Mouse (Mus musculus) ES-Bruce4 (cell line): Measurements from ENCODE around the gene Gm10837. TPM values are rescaled to one million over a fixed set of nuclear protein-coding genes. Genes with fewer than 3 reads are reported as not detected.
A peak's percentile ranks its signal among the peaks of the same experiment; 100 is the strongest.
"Not testable (repeated sequence)": the region's sequence is repeated elsewhere in the genome, so short reads cannot be mapped to it uniquely, and the experiment has no call there.

Experiments
- H3K27ac ChIP-seq: 2 replicates; pipeline ENCODE4 v1.5.1; 2012; ENCODE audit warnings: low read length, inconsistent platforms; ENCODE audit not compliant: insufficient read depth
- H3K27me3 ChIP-seq: 2 replicates; pipeline ENCODE4 v1.6.1; 2012; ENCODE audit warnings: mild to moderate bottlenecking, low read length, inconsistent platforms; ENCODE audit not compliant: control insufficient read depth, poor library complexity, insufficient read depth, severe bottlenecking
- H3K36me3 ChIP-seq: 2 replicates; pipeline ENCODE4 v1.6.1; 2012; ENCODE audit warnings: inconsistent platforms, mild to moderate bottlenecking, low read length, moderate library complexity; ENCODE audit not compliant: control insufficient read depth, poor library complexity, insufficient read depth, severe bottlenecking
- H3K4me1 ChIP-seq: one replicate; pipeline ENCODE4 v1.8.1; 2011; ENCODE audit warnings: low read length; ENCODE audit not compliant: control insufficient read depth, insufficient read depth
- H3K4me3 ChIP-seq: 2 replicates; pipeline ENCODE4 v1.5.1; 2011; ENCODE audit warnings: low read depth, mild to moderate bottlenecking, low read length
- H3K9ac ChIP-seq: 2 replicates; pipeline ENCODE4 v1.6.1; 2012; ENCODE audit warnings: low read depth, mild to moderate bottlenecking, inconsistent platforms; ENCODE audit not compliant: poor library complexity, severe bottlenecking
- H3K9me3 ChIP-seq: replicated peaks from 2 replicates; pipeline ENCODE4 v1.6.1; 2012; ENCODE audit warnings: mild to moderate bottlenecking, low read length, inconsistent platforms; ENCODE audit not compliant: control insufficient read depth, poor library complexity, insufficient read depth, severe bottlenecking
- CTCF ChIP-seq: IDR thresholded peaks from one replicate; pipeline ENCODE4 v1.8.1; 2011; ENCODE audit warnings: low read depth, low read length
- EP300 ChIP-seq: IDR thresholded peaks from 2 replicates; pipeline ENCODE4 v1.6.1; 2011; ENCODE audit warnings: low read depth, low read length; ENCODE audit not compliant: insufficient read depth
- POLR2A ChIP-seq: IDR thresholded peaks from one replicate; pipeline ENCODE4 v1.8.1; 2011; ENCODE audit warnings: low read length; ENCODE audit not compliant: insufficient read depth
- polyA plus RNA-seq: library from polyadenylated mRNA; stranded (reverse); fragments of >200 nt; gene quantifications from 2 replicates; pipeline ENCODE4 v1.2.4, GENCODE M21; 2011; ENCODE audit warnings: low read depth; ENCODE audit not compliant: missing spikeins, insufficient read depth, insufficient read length

Gm10837 gene
- polyA plus RNA-seq, 1 experiment = not detected

DNA sequence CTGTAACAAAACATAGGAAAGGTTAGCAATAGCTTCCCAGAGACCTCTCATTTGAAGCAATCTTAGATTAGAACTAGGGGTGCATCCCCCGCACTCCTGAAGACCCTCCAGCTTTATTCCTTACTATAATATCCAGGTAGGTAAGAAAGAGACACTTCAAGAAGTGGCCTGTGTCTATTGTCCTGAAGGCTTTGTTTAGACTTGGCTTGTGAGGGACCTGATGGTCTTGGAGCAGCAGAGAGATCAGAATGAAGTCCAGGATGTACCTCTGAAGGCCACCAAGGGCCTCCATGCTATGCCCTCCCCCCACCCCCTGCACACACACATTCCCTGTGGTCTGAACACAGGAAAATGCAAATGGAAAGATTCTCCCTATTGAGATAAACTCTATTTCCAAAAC is 30.6 kb upstream of the Gm10837 start:
- Histone ChIP-seq H3K36me3 (no peaks in the 10 kb centered on the region), H3K9me3 (no peaks in the 10 kb centered on the region), H3K27ac (no peak overlapping the region), H3K4me1 (peaks cover 2% of the 10 kb centered on the region), H3K9ac (no peak overlapping the region), H3K4me3 (no peak overlapping the region), H3K27me3 (peaks cover 5% of the 10 kb centered on the region)
- TF ChIP-seq EP300 = no peak
- no peak for TF ChIP-seq CTCF
- no peak for TF ChIP-seq POLR2A

DNA sequence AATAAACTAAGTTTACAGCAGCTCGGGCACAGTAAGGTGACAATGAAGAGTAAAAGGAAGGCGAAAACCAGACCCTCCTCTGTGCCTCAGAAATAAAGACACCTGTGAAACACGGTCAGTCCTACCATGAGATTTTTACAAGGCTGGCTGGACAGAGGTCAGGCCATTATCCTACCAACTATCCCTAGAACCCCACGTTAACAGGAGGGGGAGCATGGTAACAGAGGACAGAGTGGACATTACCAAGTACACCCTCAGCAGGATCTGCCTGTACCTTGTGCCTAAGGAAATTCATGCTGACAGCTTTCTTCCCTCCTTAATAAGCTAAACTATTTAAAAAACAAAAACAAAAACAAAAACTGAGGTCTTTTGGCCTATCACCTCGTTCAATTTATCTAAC is 30.2 kb upstream of the Gm10837 start:
- Histone ChIP-seq H3K27me3 (peaks cover 5% of the 10 kb centered on the region), H3K4me3 (no peak overlapping the region), H3K4me1 (peaks cover 2% of the 10 kb centered on the region), H3K27ac (no peak overlapping the region), H3K36me3 (no peaks in the 10 kb centered on the region), H3K9me3 (no peaks in the 10 kb centered on the region), H3K9ac (no peak overlapping the region)
- no peak for TF ChIP-seq POLR2A
- no peak for TF ChIP-seq EP300
- no peak for TF ChIP-seq CTCF

DNA sequence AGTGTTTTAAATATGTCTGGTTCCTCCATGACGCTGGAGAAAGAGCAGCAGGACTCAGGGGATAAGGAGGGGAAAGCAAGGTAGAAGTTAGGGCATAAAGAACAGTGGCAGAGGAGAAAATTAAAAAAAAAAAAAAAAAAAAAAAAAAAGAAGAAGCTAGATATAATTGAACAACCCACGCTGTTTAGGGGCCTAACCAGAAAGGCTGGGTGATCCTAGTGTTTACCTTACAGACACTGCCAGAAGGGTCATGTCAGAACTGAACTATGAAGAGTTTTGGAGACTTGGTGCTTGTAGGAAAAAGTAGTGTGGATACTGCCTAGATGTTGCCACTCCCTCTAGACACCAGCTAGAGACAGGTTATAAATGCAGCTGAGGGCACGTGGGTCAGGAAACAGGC is 28.9 kb upstream of the Gm10837 start:
- H3K9me3 ChIP-seq = no peaks in the 10 kb centered on the region
- H3K27me3 ChIP-seq = peaks cover 5% of the 10 kb centered on the region
- no peak overlapping the region for H3K27ac ChIP-seq
- H3K4me1 ChIP-seq = peaks cover 2% of the 10 kb centered on the region
- TF ChIP-seq POLR2A = no peak
- no peak for TF ChIP-seq EP300
- no peak for TF ChIP-seq CTCF
- H3K36me3 ChIP-seq = no peaks in the 10 kb centered on the region
- H3K9ac ChIP-seq = no peak overlapping the region
- H3K4me3 ChIP-seq = no peak overlapping the region

DNA sequence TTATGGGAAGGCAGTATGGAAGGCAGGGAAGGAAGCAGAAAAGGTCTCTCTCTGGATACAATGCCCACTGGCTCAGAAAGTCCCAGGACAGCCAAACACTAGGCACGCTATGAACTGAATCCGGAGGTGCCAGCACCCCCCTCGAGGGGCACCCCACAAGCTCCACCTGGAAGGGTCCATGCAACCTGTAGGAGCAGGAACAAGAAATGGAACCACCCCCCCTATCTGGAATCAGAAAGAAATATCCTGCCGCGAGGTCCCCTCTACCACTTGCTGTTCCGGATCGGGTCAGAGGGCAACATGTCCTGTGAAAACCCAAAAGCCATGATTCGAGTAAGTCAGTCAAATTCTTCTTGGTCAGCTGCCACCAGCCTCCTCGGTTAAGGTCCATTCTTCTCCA is 28.4 kb upstream of the Gm10837 start:
- TF ChIP-seq EP300 = no peak
- no peak for TF ChIP-seq CTCF
- TF ChIP-seq POLR2A = no peak
- H3K4me3 ChIP-seq = peak overlapping the region; percentile 4; the same call in 1 of the 2 replicates
- H3K9me3 ChIP-seq = no peaks in the 10 kb centered on the region
- no peaks in the 10 kb centered on the region for H3K36me3 ChIP-seq
- H3K4me1 ChIP-seq = peaks cover 2% of the 10 kb centered on the region
- H3K9ac ChIP-seq = no peak overlapping the region
- peaks cover 5% of the 10 kb centered on the region for H3K27me3 ChIP-seq
- H3K27ac ChIP-seq = no peak overlapping the region

DNA sequence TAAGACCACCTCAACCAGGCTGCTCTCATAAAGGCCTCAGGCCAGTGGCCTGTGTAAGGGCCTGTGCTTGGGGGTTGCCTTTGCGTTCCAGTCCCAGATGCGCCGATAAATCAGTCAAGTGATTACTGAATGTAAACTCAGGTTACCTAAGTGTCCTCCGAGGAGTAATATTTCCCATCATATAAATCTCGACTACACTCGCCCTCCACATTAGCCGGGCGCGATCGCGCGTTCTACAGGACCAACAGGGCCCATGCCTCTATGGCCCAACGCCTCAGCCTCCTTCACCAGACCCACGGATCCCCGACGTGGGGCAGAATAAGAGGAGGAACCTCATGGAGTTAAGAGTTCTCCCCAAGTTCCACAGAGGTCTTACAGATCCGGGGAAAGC is 27.7 kb upstream of the Gm10837 start:
- H3K4me3 ChIP-seq = peak overlapping the region; percentile 85
- no peaks in the 10 kb centered on the region for H3K36me3 ChIP-seq
- no peak overlapping the region for H3K27ac ChIP-seq
- H3K4me1 ChIP-seq = peaks cover 2% of the 10 kb centered on the region
- peaks cover 5% of the 10 kb centered on the region for H3K27me3 ChIP-seq
- peak overlapping the region; percentile 95 for H3K9ac ChIP-seq
- TF ChIP-seq POLR2A = no peak
- TF ChIP-seq CTCF = no peak
- no peak for TF ChIP-seq EP300
- no peaks in the 10 kb centered on the region for H3K9me3 ChIP-seq

DNA sequence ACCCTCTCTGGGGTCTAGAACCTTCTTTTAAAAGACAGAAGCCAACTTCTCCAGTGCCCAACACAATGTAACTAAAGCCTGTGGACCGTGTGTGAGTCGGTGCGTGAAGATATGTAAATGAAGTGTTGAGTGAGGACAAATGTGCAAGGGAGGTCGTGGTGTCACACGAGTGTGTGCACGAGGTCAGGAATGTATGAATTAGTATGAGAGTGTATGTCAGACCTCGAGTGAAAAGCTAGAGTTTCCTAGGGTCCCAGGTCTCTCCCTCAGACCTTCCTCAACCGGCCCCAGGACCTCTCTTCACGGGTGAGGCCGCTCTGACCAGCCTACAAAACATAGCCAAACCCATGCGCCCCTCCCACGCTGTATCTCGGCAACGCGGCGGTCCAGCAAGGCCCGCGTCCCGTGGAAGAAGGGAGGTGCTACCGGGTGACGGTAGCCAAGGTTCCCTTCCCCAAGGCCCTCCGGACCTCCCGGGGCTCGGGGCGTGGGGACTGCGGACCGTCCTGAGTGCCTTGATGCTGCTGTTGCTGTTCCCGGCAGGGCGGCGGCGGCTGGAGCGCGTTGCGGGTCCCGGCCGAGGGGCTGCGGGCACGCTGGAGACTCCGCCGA is 27.2 kb upstream of the Gm10837 start:
- TF ChIP-seq POLR2A (no peak), EP300 (no peak), CTCF (no peak)
- Histone ChIP-seq H3K27ac (no peak overlapping the region), H3K9me3 (no peaks in the 10 kb centered on the region), H3K36me3 (no peaks in the 10 kb centered on the region), H3K4me1 (peaks cover 2% of the 10 kb centered on the region), H3K9ac (peak overlapping the region; percentile 95), H3K4me3 (peak overlapping the region; percentile 85), H3K27me3 (peaks cover 5% of the 10 kb centered on the region)

DNA sequence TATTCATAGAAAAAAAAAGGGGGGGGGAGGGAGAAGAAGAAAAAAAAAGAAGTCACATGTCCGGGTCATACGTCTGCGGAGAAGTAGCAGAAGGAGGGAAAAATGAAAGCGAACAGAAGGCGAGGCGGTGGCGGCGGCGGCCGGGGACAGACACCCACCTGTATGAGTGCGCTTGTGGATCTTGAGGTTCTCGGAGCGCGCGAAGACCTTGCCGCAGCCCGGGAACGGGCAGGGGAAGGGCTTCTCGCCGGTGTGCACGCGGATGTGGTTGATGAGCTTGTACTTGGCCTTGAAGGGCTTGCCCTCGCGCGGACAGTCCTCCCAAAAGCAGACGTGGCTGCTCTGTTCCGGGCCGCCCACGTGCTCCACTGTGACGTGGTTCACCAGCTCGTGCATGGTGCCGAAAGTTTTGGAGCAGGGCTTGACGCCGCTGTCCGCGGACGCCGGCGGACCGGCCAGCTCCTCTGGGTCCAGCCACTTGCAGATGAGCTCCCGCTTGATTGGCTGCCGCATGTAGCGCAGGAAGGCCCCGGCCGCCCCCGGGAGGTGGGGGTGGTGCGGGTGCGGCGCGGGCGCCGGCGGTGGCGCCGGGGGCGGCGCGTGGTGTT is 26.5 kb upstream of the Gm10837 start:
- not testable (repeated sequence) for H3K27me3 ChIP-seq, H3K36me3 ChIP-seq, H3K9me3 ChIP-seq, H3K4me1 ChIP-seq, H3K27ac ChIP-seq
- peak overlapping the region; percentile 95 for H3K9ac ChIP-seq
- H3K4me3 ChIP-seq = peak overlapping the region; percentile 85
